Mouse (Mus musculus): ENCODE results near the gene Asb11.

DNA sequence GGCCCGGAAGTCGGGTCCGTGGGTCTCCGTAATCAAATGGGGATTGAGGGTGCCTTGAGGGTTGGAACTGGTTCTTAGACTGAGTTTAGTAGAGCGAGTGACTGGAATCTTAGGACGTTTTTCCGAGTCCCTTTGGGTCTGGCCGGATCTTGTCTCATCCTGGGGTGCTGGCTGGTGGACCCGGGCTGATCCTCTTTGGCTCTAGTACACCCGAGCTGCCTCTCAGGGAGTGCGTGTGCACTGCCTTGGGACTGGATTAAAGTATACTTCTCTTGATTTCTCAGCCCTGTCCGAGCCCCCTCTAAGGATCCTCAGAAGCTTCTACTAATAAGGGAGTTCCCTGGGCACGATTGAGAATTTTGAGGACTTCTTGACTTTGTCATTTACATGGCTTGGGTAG, 16.8 kb upstream of the Asb11 start:
- TF ChIP-seq CTCF (IDR thresholded peaks at IDR 0.05; ENCODE audit: low read depth) (no peak), EP300 (IDR thresholded peaks at IDR 0.05; ENCODE audit: low read depth) (no peak)
